In genomic region chr3:41495097-41495496, GRCm38 (mm10) we compare ENCODE assay signal across 22 mouse cellular contexts.
"Had no signal": no experiment of that assay in that cellular context is flagged by ENCODE, and none has a peak within 500 bp of the region (broad histone marks: within the 10 kb centered on the region; RNA-seq: fewer than 3 reads in every experiment).

No protein-coding gene starts in this region.

- H3K36me3 ChIP-seq: lung, embryonic 15.5 days; midbrain, embryonic 13.5 days; midbrain, embryonic 15.5 days; neural tube, embryonic 13.5 days; neural tube, embryonic 15.5 days; stomach, embryonic 15.5 days had no signal

- H3K4me1 ChIP-seq: megakaryocyte, embryonic 14.5 days; midbrain, embryonic 13.5 days; midbrain, embryonic 15.5 days; neural tube, embryonic 13.5 days; neural tube, embryonic 15.5 days had no signal

- H3K4me2 ChIP-seq: lung, embryonic 15.5 days; midbrain, embryonic 11.5 days; midbrain, embryonic 13.5 days; midbrain, embryonic 15.5 days; neural tube, embryonic 13.5 days; neural tube, embryonic 15.5 days; stomach, embryonic 15.5 days had no signal

- H3K4me3 ChIP-seq: lung, embryonic 15.5 days; megakaryocyte, embryonic 14.5 days; midbrain, embryonic 13.5 days; midbrain, embryonic 15.5 days; neural tube, embryonic 13.5 days; neural tube, embryonic 15.5 days; stomach, embryonic 15.5 days had no signal

- H3K27ac ChIP-seq: lung, embryonic 15.5 days; macrophage; midbrain, embryonic 13.5 days; midbrain, embryonic 15.5 days; neural tube, embryonic 13.5 days; neural tube, embryonic 15.5 days; stomach, embryonic 15.5 days; stomach, postnatal 0 days had no signal

- H3K27me3 ChIP-seq: megakaryocyte, embryonic 14.5 days; midbrain, embryonic 13.5 days; midbrain, embryonic 15.5 days; neural tube, embryonic 13.5 days; neural tube, embryonic 15.5 days; stomach, embryonic 15.5 days had no signal

- ATAC-seq: lung, postnatal 0 days; midbrain, embryonic 13.5 days; midbrain, embryonic 15.5 days had no signal

- H3K9ac ChIP-seq: lung, embryonic 15.5 days; midbrain, embryonic 13.5 days; midbrain, embryonic 15.5 days; neural tube, embryonic 13.5 days; neural tube, embryonic 15.5 days; stomach, embryonic 15.5 days had no signal

- DNase-seq: lung, adult 2 months; lung, postnatal 14 days; lung, postnatal 36 days; retina, postnatal 1 day; right cerebral cortex, adult 18-20 months; right cerebral cortex, postnatal 25 days; right cerebral cortex, postnatal 4 days; spleen, adult 18-20 months; thymus, adult 2 months; thymus, postnatal 25 days; thymus, postnatal 4 days had no signal

- H3K9me3 ChIP-seq: lung, embryonic 15.5 days; midbrain, embryonic 13.5 days; midbrain, embryonic 15.5 days; neural tube, embryonic 13.5 days; neural tube, embryonic 15.5 days; stomach, embryonic 15.5 days had no signal
